Mouse (Mus musculus) myocyte (in vitro differentiated cells): ENCODE measurements around the gene Gm10638. TPM values are rescaled to one million over a fixed set of nuclear protein-coding genes. Genes with fewer than 3 reads are reported as not detected.

ENCODE experiments used
- H3K27me3 ChIP-seq: one replicate; pipeline ENCODE4 v1.6.1; 2011; ENCODE audit not compliant: control insufficient read depth, insufficient read depth, insufficient read length
- H3K36me3 ChIP-seq: one replicate; pipeline ENCODE4 v1.6.1; 2011; ENCODE audit not compliant: control insufficient read depth, insufficient read depth
- H3K4me2 ChIP-seq: one replicate; pipeline ENCODE4 v1.6.1; 2011; ENCODE audit warnings: low read depth, control low read depth
- H3K4me3 ChIP-seq: one replicate; pipeline ENCODE4 v1.5.1; 2011; ENCODE audit warnings: mild to moderate bottlenecking, control low read depth, moderate library complexity
- H3K79me2 ChIP-seq: one replicate; pipeline ENCODE4 v1.6.1; 2011; ENCODE audit not compliant: control insufficient read depth, insufficient read depth
- H3ac ChIP-seq: one replicate; pipeline ENCODE4 v1.6.1; 2011; ENCODE audit not compliant: control insufficient read depth, insufficient read length
- CEBPB ChIP-seq: IDR thresholded peaks from 2 replicates; pipeline ENCODE4 v1.6.1; 2011; ENCODE audit warnings: mild to moderate bottlenecking, moderate library complexity; ENCODE audit not compliant: poor library complexity, insufficient read depth, severe bottlenecking
- E2F4 ChIP-seq: IDR thresholded peaks from one replicate; pipeline ENCODE4 v1.6.1; 2011; ENCODE audit warnings: mild to moderate bottlenecking, control low read depth, moderate library complexity; ENCODE audit not compliant: insufficient read depth
- MAX ChIP-seq: IDR thresholded peaks from one replicate; pipeline ENCODE4 v1.6.1; 2011; ENCODE audit warnings: low read depth, mild to moderate bottlenecking, control low read depth
- MYOD1 ChIP-seq, 3 experiments: IDR thresholded peaks; one replicate each; pipeline ENCODE4 v1.6.1; 2011; ENCODE audit warnings: control low read depth in 2 of 3, low read depth in 2 of 3, mild to moderate bottlenecking in 2 of 3, moderate library complexity in 1 of 3; ENCODE audit not compliant: insufficient read length in 2 of 3, control insufficient read depth in 1 of 3
- MYOG ChIP-seq, 3 experiments: IDR thresholded peaks; one replicate each; pipeline ENCODE4 v1.6.1; 2011; ENCODE audit warnings: control low read depth in 2 of 3, low read depth in 2 of 3, mild to moderate bottlenecking in 2 of 3; ENCODE audit not compliant: insufficient read length in 2 of 3, control insufficient read depth in 1 of 3, insufficient read depth in 1 of 3
- POLR2A ChIP-seq: IDR thresholded peaks from one replicate; pipeline ENCODE4 v1.6.1; 2011; ENCODE audit warnings: low read depth, mild to moderate bottlenecking, control low read depth, moderate library complexity; ENCODE audit not compliant: insufficient read length
- POLR2AphosphoS2 ChIP-seq: IDR thresholded peaks from one replicate; pipeline ENCODE4 v1.6.1; 2011; ENCODE audit warnings: low read depth, control low read depth; ENCODE audit not compliant: insufficient read length
- REST ChIP-seq: IDR thresholded peaks from one replicate; pipeline ENCODE4 v1.6.1; 2011; ENCODE audit warnings: mild to moderate bottlenecking, control low read depth, moderate library complexity; ENCODE audit not compliant: insufficient read depth, insufficient read length
- SRF ChIP-seq: IDR thresholded peaks from one replicate; pipeline ENCODE4 v1.6.1; 2011; ENCODE audit warnings: low read depth; ENCODE audit not compliant: control insufficient read depth, insufficient read length
- TCF12 ChIP-seq: IDR thresholded peaks from one replicate; pipeline ENCODE4 v1.6.1; 2011; ENCODE audit warnings: mild to moderate bottlenecking, control low read depth; ENCODE audit not compliant: poor library complexity, insufficient read depth, severe bottlenecking
- TCF3 ChIP-seq: IDR thresholded peaks from one replicate; pipeline ENCODE4 v1.6.1; 2011; ENCODE audit warnings: low read depth, control low read depth; ENCODE audit not compliant: insufficient read length
- USF1 ChIP-seq: IDR thresholded peaks from one replicate; pipeline ENCODE4 v1.6.1; 2011; ENCODE audit warnings: low read depth, mild to moderate bottlenecking, control low read depth, moderate library complexity
- polyA plus RNA-seq: library from polyadenylated mRNA; unstranded; fragments of >200 nt; fragmentation: generic; extraction: Trizol; gene quantifications from one replicate; pipeline ENCODE4 v1.2.1, GENCODE M21; 2012; ENCODE audit warnings: missing spikeins

Gm10638 gene
- polyA plus RNA-seq, 1 experiment: 1.2 TPM

GRCm38 (mm10) chr8:86744313-86745220 is 932 bp upstream of the Gm10638 start:
- Histone ChIP-seq H3ac (peak overlapping the region; percentile 98), H3K27me3 (no peaks in the 10 kb centered on the region), H3K79me2 (peaks cover 58% of the 10 kb centered on the region), H3K36me3 (no peaks in the 10 kb centered on the region), H3K4me2 (peak overlapping the region; percentile 87), H3K4me3 (peak overlapping the region; percentile 45)
- TF ChIP-seq MYOG (IDR thresholded peaks at IDR 0.05; ENCODE audit: control insufficient read depth in 1 of 3, insufficient read depth in 1 of 3, insufficient read length in 2 of 3, low read depth in 2 of 3) (no peak), SRF (no peak), MAX (no peak), E2F4 (no peak), POLR2A (no peak), TCF3 (no peak), TCF12 (no peak), POLR2AphosphoS2 (no peak), MYOD1 (IDR thresholded peaks at IDR 0.05; ENCODE audit: control insufficient read depth in 1 of 3, insufficient read length in 2 of 3, low read depth in 2 of 3) (no peak), CEBPB (no peak), USF1 (no peak), REST (no peak)

GRCm38 (mm10) chr8:86745935-86746441 is 489 bp downstream of the Gm10638 start:
- Histone ChIP-seq H3K27me3 (no peaks in the 10 kb centered on the region), H3K4me2 (peak overlapping the region; percentile 92), H3K4me3 (peak overlapping the region; percentile 45), H3ac (peak overlapping the region; percentile 98), H3K79me2 (peaks cover 43% of the 10 kb centered on the region), H3K36me3 (no peaks in the 10 kb centered on the region)
- TF ChIP-seq SRF: peak; percentile 8
- no peak for TF ChIP-seq TCF3
- TF ChIP-seq MYOG (IDR thresholded peaks at IDR 0.05; ENCODE audit: control insufficient read depth in 1 of 3, insufficient read depth in 1 of 3, insufficient read length in 2 of 3, low read depth in 2 of 3): peak in 1 of 3 experiments; percentile 25
- peak; percentile 96 for TF ChIP-seq POLR2AphosphoS2
- TF ChIP-seq POLR2A: peak; percentile 98

- no peak for TF ChIP-seq REST
- no peak for TF ChIP-seq USF1
- TF ChIP-seq MYOD1 (IDR thresholded peaks at IDR 0.05; ENCODE audit: control insufficient read depth in 1 of 3, insufficient read length in 2 of 3, low read depth in 2 of 3): no peak
- TF ChIP-seq TCF3: no peak
- TF ChIP-seq MYOG (IDR thresholded peaks at IDR 0.05; ENCODE audit: control insufficient read depth in 1 of 3, insufficient read depth in 1 of 3, insufficient read length in 2 of 3, low read depth in 2 of 3): no peak
- TF ChIP-seq CEBPB: no peak
- no peak for TF ChIP-seq SRF
- no peak for TF ChIP-seq MAX
- no peak for TF ChIP-seq TCF12
- TF ChIP-seq POLR2A: no peak
- Histone ChIP-seq H3K27me3 (no peaks in the 10 kb centered on the region), H3K79me2 (peaks cover 38% of the 10 kb centered on the region), H3K4me2 (peak overlapping the region; percentile 92), H3K36me3 (no peaks in the 10 kb centered on the region), H3K4me3 (peak overlapping the region; percentile 45), H3ac (peak overlapping the region; percentile 98)
Measured at GRCm38 (mm10) chr8:86746511-86746910, 1.0 kb downstream of the Gm10638 start.

GRCm38 (mm10) chr8:86749842-86750241 is 4.3 kb downstream of the Gm10638 start:
- H3K27me3 ChIP-seq: no peaks in the 10 kb centered on the region
- no peak overlapping the region for H3ac ChIP-seq
- H3K79me2 ChIP-seq: peaks cover 5% of the 10 kb centered on the region
- no peak overlapping the region for H3K4me3 ChIP-seq
- no peak for TF ChIP-seq CEBPB
- no peak for TF ChIP-seq POLR2AphosphoS2
- TF ChIP-seq TCF12: no peak
- no peak for TF ChIP-seq SRF
- TF ChIP-seq E2F4: no peak
- TF ChIP-seq MYOD1 (IDR thresholded peaks at IDR 0.05; ENCODE audit: control insufficient read depth in 1 of 3, insufficient read length in 2 of 3, low read depth in 2 of 3): no peak
- TF ChIP-seq REST: no peak
- no peak for TF ChIP-seq USF1
- TF ChIP-seq POLR2A: no peak
- no peak overlapping the region for H3K4me2 ChIP-seq
- H3K36me3 ChIP-seq: no peaks in the 10 kb centered on the region
